Mouse (Mus musculus) liver, adult 10 weeks (tissue): ENCODE measurements around the gene Kti12. TPM values are rescaled to one million over a fixed set of nuclear protein-coding genes. Genes with fewer than 3 reads are reported as not detected.

Experiments used
- polyA plus RNA-seq: library from polyadenylated mRNA; stranded (reverse); fragments of 350-450 nt; fragmentation: Illumina TruSeq; extraction: RNeasy Lipid Tissue Mini Kit (QIAGEN cat#74804); gene quantifications from one replicate; pipeline ENCODE4 v1.2.3, GENCODE M21; 2014; ENCODE audit warnings: low read depth, low replicate concordance

Kti12 gene
- polyA plus RNA-seq: 13.0 TPM

DNA sequence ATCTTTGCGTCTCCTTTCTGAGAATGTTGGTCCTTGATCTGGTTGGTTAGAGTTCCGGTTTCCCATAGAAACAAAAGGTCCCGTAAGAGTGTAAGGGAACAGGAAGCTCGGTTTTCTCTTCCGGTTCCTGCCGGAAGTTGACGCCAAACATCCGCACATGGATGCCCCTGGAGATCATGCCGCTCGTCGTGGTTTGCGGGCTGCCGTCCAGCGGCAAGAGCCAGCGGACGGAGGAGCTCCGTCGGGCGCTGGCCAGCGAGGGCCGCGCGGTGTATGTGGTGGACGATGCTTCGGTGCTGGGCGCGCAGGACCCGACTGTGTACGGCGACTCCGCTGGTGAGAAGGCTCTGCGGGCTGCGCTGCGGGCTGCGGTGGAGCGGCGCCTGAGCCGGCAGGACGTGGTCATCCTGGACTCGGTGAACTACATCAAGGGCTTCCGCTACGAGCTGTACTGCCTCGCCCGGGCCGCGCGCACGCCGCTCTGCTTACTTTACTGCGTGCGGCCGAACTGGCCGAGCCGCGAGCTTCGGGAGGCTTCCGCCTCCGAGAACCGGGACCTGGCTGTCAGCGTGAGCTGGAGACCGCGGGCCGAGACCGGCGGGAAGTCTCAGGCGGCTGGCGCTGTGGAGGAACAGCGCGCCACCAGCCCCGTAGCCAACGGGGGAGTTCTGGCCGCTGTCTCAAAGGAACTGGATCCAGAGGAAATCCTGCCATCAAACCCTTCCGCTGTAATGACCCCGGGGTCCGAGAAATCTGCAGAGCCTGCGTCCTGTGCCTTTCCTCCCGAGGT lies at the start of gene Kti12:
Gene Kti12 (plus strand): TSS at position 71 of the 790 bp plus-strand sequence.

DNA sequence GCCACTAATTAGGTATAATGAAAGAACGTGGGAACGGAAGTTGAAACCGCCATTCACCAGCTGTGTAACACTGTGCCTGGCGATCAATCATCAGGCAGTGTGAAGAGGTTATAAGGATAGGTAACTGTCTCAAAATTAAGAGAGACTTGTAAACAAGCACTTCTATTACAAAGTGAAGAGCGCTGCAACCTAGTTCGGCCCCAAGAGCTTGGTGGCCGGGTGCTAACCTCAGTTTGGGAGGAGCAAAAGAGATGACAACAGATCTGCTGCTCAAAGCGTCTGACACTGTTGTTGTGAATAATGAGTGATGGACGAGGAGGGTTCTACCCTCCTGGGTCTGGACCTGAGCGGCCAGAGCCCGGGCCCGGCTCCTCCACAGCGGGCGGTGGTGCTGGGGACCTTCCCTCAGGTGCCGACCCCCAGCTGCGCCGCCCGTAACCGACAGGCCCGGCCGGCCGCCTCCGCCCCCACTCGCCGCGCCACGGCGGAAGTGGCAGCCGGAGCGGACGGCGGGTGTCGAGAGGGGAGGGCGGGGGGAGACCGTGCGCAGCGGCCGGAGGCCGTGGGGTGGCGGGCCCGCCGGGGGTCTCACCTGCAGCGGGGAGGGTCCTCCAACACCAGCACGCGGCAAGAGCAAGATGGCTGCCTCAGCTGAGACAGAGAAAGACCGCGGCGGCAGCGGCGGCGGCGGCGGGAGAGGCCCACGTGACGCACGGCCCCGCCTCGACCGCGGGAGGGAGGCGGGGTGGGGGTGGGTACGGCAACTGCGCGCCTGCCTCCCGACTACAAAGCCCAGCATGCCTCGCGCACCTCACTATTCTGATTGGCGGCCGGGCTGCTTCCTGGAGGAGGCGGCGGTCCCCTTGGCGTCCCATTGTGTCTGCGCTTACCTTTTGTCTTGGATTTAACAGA lies 14.4 kb upstream of the Kti12 start, which contains the start of gene Btf3l4:
Gene Btf3l4 (minus strand): TSS at position 699 of the 912 bp plus-strand sequence.

DNA sequence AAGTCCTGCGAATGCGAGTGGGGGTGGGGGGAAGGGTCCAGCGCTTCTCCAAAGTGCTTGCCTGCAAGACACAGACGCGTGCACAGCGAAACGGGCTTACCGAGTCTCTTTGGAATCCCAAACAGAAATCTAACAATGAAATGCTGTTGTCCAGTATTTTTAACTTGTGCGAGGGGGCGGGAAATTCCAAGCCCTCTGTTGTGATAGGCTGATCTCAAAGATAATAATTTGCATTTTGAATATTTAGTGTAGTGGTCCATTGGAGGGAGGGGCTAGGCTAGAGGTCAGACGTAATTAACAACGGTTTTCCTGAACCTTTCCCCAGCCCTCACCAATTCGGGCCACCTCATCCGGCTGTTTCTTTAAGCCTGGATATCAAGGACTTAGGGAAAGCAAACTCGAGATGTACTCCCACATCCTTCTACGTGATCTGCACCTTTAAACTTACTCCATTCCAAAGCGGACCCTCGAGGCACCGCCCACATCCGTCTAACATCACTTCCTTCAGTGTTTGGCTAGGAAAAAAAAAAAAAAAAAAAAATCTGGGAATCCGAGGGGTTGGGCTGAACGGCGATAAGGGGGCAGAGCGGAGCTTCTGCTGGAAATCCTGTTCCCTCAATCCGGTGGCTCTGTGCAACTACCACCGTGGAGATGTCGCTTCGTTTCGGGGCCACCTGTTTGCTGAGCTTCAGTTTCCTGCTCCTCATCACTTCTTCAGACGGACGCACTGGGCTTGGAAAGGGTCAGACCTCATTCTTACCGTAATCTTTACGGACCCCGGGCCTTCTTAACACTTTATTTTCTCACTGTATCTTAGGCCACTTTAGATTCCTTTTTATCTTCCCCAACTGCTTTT lies 13.2 kb upstream of the Kti12 start, which contains the start of gene Txndc12:
Gene Txndc12 (plus strand): TSS at position 487 of the 856 bp plus-strand sequence.

DNA sequence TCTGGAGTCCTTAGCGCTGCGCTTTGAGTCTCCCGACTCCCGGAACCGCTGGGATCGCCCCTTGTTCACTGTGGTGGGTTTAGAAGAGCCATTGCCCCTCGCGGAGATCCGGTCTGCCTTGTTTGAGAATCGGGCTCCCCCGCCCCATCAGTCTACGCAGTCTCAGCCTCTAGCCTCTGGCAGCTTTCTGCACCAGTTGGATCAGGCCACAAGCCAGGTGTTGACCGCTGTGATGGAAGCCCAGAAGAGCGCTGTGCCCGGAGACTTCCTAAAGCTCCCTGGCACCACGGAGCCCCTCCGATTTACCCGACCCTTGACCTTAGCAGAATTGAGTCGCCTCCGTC lies 892 bp downstream of the Kti12 start, which contains the start of gene A730015C16Rik:
Gene A730015C16Rik (minus strand): TSS at position 115 of the 344 bp plus-strand sequence.

DNA sequence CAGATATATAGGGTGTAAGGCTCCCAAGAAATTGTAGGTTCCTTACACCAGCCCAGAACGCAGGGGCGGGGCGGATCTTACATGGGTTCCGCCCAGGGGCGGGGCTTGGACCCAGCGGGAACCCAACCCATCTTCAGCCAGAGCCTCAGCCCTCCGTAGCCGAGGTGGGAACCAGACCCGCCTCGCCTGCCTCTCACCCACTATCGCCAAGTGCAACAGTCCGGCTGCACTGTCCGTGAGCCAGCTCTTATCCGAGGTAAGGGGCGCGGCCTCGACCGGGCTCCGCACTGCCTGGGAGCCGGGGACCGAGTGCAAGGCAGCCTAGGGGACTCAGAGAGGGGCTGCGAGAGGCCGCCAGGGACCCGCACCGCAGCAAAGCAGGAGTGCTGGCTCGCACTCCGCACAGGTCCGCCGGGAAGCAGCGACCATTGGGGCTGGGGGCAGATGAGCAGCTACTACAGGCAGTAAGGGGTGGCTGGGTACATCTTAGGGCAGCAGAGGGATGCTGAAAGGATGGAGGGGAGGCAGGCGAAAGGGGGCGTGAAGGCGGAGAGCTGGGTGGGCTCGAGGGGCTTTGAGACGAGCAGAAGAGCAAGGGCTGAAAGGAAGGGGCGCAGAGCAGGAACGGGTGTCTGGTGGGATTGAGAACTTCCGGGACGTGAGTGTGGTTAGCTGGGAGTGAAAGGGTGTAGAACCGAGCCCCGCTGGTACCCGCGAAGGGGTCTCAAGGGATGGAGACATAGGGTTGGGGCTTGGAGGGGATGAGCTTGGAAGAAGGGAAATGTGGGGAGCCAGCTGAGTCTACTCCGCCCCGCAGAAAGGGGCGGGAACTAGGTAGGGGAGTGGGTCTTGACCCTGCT lies 31.6 kb downstream of the Kti12 start, which contains the start of gene Rab3b:
Gene Rab3b (plus strand): TSS at position 101 of the 860 bp plus-strand sequence.

Other genes starting within 250 kb of the Kti12 start
- 10.6 TPM for gene Cc2d1b, start 227.8 kb upstream of the Kti12 start, polyA plus RNA-seq
- 0.21 TPM for gene 3110021N24Rik, start 128.1 kb upstream of the Kti12 start, polyA plus RNA-seq
- gene Zfyve9, start 67.0 kb upstream of the Kti12 start, polyA plus RNA-seq: 14.5 TPM
- gene Btf3l4, start 14.2 kb upstream of the Kti12 start, polyA plus RNA-seq: 152 TPM
- gene Txndc12, start 13.2 kb upstream of the Kti12 start, polyA plus RNA-seq: 35.4 TPM
- not detected for gene A730015C16Rik, start 834 bp downstream of the Kti12 start, polyA plus RNA-seq
- gene Rab3b, start 31.3 kb downstream of the Kti12 start, polyA plus RNA-seq: not detected
- gene Nrd1, start 152.9 kb downstream of the Kti12 start, polyA plus RNA-seq: 128 TPM